Mouse (Mus musculus): ENCODE measurements at regions not wholly inside any gene's neighbourhood (a gene's known extent, or its start where the extent isn't known, plus 50 kb on each side); places are given as distances from the start of the nearest gene placed in this dataset.

DNA sequence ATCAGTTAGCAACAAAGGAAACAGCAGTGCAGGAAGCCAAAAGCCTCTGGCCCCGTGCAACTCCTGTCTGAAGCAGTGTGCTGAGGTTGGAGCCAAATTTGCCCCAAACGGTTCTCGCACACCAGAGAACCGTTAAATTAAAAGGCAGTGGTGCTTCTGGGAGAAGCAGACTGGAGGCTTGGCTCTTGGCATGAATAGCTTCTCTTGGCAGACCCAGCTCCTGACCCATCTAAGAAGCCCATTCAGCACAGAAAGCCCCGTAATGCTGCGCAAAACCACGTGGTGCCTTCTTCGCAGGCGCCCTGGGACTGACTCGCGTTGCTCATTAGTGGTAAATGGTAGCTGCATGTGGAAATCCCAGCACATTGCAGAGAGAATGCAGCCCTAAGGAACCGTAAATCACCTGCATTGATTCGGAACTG, 340.2 kb upstream of the Slc24a2 start:
- in situ Hi-C loops (cut with MboI, MseI) = no loop called here

GRCm38 (mm10) chr4:87566616-87567015, 336.3 kb upstream of the Slc24a2 start:
- in situ Hi-C loops (cut with MboI, MseI) = no loop called here

DNA sequence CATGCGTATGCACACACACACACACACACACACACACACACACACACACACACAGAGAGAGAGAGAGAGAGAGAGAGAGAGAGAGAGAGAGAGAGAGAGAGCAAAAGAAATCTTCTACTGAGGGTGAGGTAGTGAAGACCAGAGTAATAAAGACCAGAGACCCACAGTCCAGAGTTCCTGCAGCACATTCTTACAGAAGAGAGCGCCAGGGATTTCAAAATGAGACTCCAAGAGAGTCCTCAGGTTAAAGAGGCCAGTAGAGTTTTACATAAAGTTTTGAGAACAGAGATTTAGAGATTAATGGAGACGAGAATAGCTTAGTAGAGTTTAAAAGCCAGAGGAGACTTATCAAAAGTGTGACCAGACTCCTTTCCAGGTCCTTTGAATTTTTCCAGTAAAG, 324.6 kb upstream of the Slc24a2 start:
- in situ Hi-C loops (cut with MboI, MseI) = no loop called here
